12 mouse cellular contexts compared by ENCODE assay signal in genomic region chr7:18949781-18950522, GRCm38 (mm10). TPM values are rescaled to one million over a fixed set of nuclear protein-coding genes. Genes with fewer than 3 reads are reported as not detected.
DNase-seq lines count a peak whose midpoint lies in the region; ATAC-seq and TF ChIP-seq lines count a peak whose summit lies in the region.
"Had no signal": no experiment of that assay in that cellular context is flagged by ENCODE, and none has a peak within 500 bp of the region (broad histone marks: within the 10 kb centered on the region; RNA-seq: fewer than 3 reads in every experiment).

No protein-coding gene starts in this region.

- no peak overlapping the region for H3K9ac ChIP-seq in heart, adult 2 months (ENCODE audit: low read depth, low read length)
- H3K9ac ChIP-seq in forebrain, embryonic 15.5 days (replicated peaks), result peak overlapping the region; percentile 9; the same call in 1 of the 2 replicates
- H3K9ac ChIP-seq in neural tube, embryonic 11.5 days (ENCODE audit: low read length), result no peak overlapping the region; the same call in 1 of the 2 replicates
- H3K9ac ChIP-seq: lung, embryonic 15.5 days had no signal

- no peak for DNase-seq in heart, adult 2 months
- no peak for DNase-seq in heart, adult 9 months (ENCODE audit: low spot score in 2 of 2)
- peak; percentile 33 for DNase-seq in ZHBTc4 (ENCODE audit: low read depth, low spot score)
- peak; percentile 93 for DNase-seq in neural tube, embryonic 11.5 days (ENCODE audit: low spot score)
- DNase-seq in thymus, postnatal 25 days, result no peak
- no peak for DNase-seq in adrenal gland, postnatal 36 days
- DNase-seq: adrenal gland, postnatal 14 days had no signal

- intact Hi-C loops in heart, adult 2 months (cut with DNase I), result no loop called here

- H3K36me3 ChIP-seq in heart, adult 2 months (ENCODE audit: control insufficient read depth, insufficient read depth, low read length), result peaks cover 3% of the 10 kb centered on the region
- H3K36me3 ChIP-seq in forebrain, embryonic 15.5 days, result peaks cover 53% of the 10 kb centered on the region
- peaks cover 3% of the 10 kb centered on the region for H3K36me3 ChIP-seq in neural tube, embryonic 11.5 days (ENCODE audit: control insufficient read depth, insufficient read depth, low read length)
- H3K36me3 ChIP-seq: lung, embryonic 15.5 days had no signal

- no peak for TF ChIP-seq CTCF in heart, adult 2 months (IDR thresholded peaks at IDR 0.05)

- TF ChIP-seq EP300 in heart, adult 2 months (IDR thresholded peaks at IDR 0.05; ENCODE audit: insufficient read depth, low read depth, low read length), result no peak

- H3K4me3 ChIP-seq in heart, adult 2 months, result no peak overlapping the region
- H3K4me3 ChIP-seq in forebrain, embryonic 15.5 days, result peak overlapping the region; percentile 22; the same call in 1 of the 2 replicates
- H3K4me3 ChIP-seq in neural tube, embryonic 11.5 days (ENCODE audit: low read depth, low read length), result no peak overlapping the region
- H3K4me3 ChIP-seq: lung, embryonic 15.5 days had no signal

- H3K4me1 ChIP-seq in heart, adult 2 months (ENCODE audit: control insufficient read depth, insufficient read depth, low read length), result peaks cover 9% of the 10 kb centered on the region
- H3K4me1 ChIP-seq in forebrain, embryonic 15.5 days, result peaks cover 38% of the 10 kb centered on the region
- H3K4me1 ChIP-seq in neural tube, embryonic 11.5 days (ENCODE audit: control insufficient read depth, insufficient read depth, low read length), result peaks cover 34% of the 10 kb centered on the region

- peak overlapping the region; percentile 90 for H3K27ac ChIP-seq in heart, adult 2 months
- H3K27ac ChIP-seq in forebrain, embryonic 15.5 days (replicated peaks), result peak overlapping the region; percentile 83
- peak overlapping the region; percentile 84 for H3K27ac ChIP-seq in neural tube, embryonic 11.5 days (ENCODE audit: low read depth, low read length)
- H3K27ac ChIP-seq: lung, embryonic 15.5 days had no signal

- H3K79me2 ChIP-seq in heart, adult 2 months (replicated peaks; ENCODE audit: control insufficient read depth, insufficient read depth, low read length), result no peaks in the 10 kb centered on the region

- WGBS in heart, adult 2 months, result 29% methylated on average over 12 of the region's 12 CpGs
- 12% methylated on average over 12 of the region's 12 CpGs for WGBS in forebrain, embryonic 15.5 days
- 26% methylated on average over 12 of the region's 12 CpGs for WGBS in neural tube, embryonic 11.5 days

- ATAC-seq in forebrain, embryonic 15.5 days (replicated peaks), result peak; percentile 88
- peak; percentile 93 for ATAC-seq in neural tube, embryonic 11.5 days (ENCODE audit: insufficient read depth, low FRiP score, low TSS enrichment)
- no peak for ATAC-seq in erythroblast, adult 5-6 weeks (replicated peaks; ENCODE audit: low FRiP score, poor library complexity, severe bottlenecking)

- no peak for TF ChIP-seq POLR2A in heart, adult 2 months (IDR thresholded peaks at IDR 0.05; ENCODE audit: insufficient read depth, low read depth, low read length)

- peak overlapping the region; percentile 27 for H3K4me2 ChIP-seq in forebrain, embryonic 15.5 days (replicated peaks)
- peak overlapping the region; percentile 19 for H3K4me2 ChIP-seq in neural tube, embryonic 11.5 days (ENCODE audit: low read depth)
- H3K4me2 ChIP-seq: lung, embryonic 15.5 days had no signal

- H3K27me3 ChIP-seq in heart, adult 2 months (ENCODE audit: control insufficient read depth, insufficient read depth, low read length), result no peaks in the 10 kb centered on the region
- no peaks in the 10 kb centered on the region for H3K27me3 ChIP-seq in forebrain, embryonic 15.5 days
- no peaks in the 10 kb centered on the region for H3K27me3 ChIP-seq in neural tube, embryonic 11.5 days (ENCODE audit: control insufficient read depth, insufficient read depth, low read length)
- H3K27me3 ChIP-seq: lung, embryonic 15.5 days had no signal

- no peaks in the 10 kb centered on the region for H3K9me3 ChIP-seq in forebrain, embryonic 15.5 days
- no peaks in the 10 kb centered on the region for H3K9me3 ChIP-seq in neural tube, embryonic 11.5 days (ENCODE audit: control insufficient read depth, low read length)
- H3K9me3 ChIP-seq: lung, embryonic 15.5 days had no signal

RNA-seq across cellular contexts. Expression of gene Nova2, which starts 24.3 kb away (rescaled TPM):
- 1 to 10 TPM; 4.3 to 5.1 TPM for total RNA-seq in heart, adult 2 months (2021)
- 1.5 and 1.7 TPM in 2 replicates for polyA plus RNA-seq in heart, adult 2 months (2012; rRNA removed)
- 17.6 and 18.0 TPM in 2 replicates for polyA plus RNA-seq in forebrain, embryonic 15.5 days (2015; fragmentation: Nextera tagmentation; extraction: Ambion mirVana)
- polyA plus RNA-seq in neural tube, embryonic 11.5 days (2014; fragmentation: Nextera tagmentation; extraction: Ambion mirVana), result 8.2 and 10.0 TPM in 2 replicates
- not detected in 2 replicates for total RNA-seq in erythroblast, adult 5-6 weeks (2015; ENCODE audit: low replicate concordance)
- not detected in 2 replicates for total RNA-seq in erythroblast, adult 5-6 weeks (2017; ENCODE audit: low replicate concordance)
- 1 to 10 TPM; 3.7 to 5.4 TPM for total RNA-seq in adrenal gland, postnatal 36 days (2021)

RNA-seq across cellular contexts. Expression of gene Nanos2, which starts 37.2 kb away (rescaled TPM):
- total RNA-seq in heart, adult 2 months (2021), result not detected
- 0.08 TPM in 1 of 2 replicates, not detected in the other for polyA plus RNA-seq in heart, adult 2 months (2012; rRNA removed)
- polyA plus RNA-seq in forebrain, embryonic 15.5 days (2015; fragmentation: Nextera tagmentation; extraction: Ambion mirVana), result 0.60 and 1.2 TPM in 2 replicates
- polyA plus RNA-seq in neural tube, embryonic 11.5 days (2014; fragmentation: Nextera tagmentation; extraction: Ambion mirVana), result 0.29 TPM in 1 of 2 replicates, not detected in the other
- not detected in 2 replicates for total RNA-seq in erythroblast, adult 5-6 weeks (2015; ENCODE audit: low replicate concordance)
- total RNA-seq in erythroblast, adult 5-6 weeks (2017; ENCODE audit: low replicate concordance), result not detected in 2 replicates
- not detected for total RNA-seq in adrenal gland, postnatal 36 days (2021)
- total RNA-seq: adrenal gland, postnatal 14 days had no signal
- polyA plus RNA-seq: kidney, embryonic 16.5 days; lung, embryonic 15.5 days; spleen, adult 2 months had no signal

RNA-seq across cellular contexts. Expression of gene Ccdc61, which starts 39.7 kb away (rescaled TPM):
- total RNA-seq in heart, adult 2 months (2021), result 1 to 10 TPM; 6.6 to 9.6 TPM
- polyA plus RNA-seq in heart, adult 2 months (2012; rRNA removed), result 11.3 and 12.5 TPM in 2 replicates
- 26.5 and 27.9 TPM in 2 replicates for polyA plus RNA-seq in forebrain, embryonic 15.5 days (2015; fragmentation: Nextera tagmentation; extraction: Ambion mirVana)
- polyA plus RNA-seq in neural tube, embryonic 11.5 days (2014; fragmentation: Nextera tagmentation; extraction: Ambion mirVana), result 25.5 and 26.2 TPM in 2 replicates
- 5.2 TPM in 1 of 2 replicates, not detected in the other for total RNA-seq in erythroblast, adult 5-6 weeks (2015; ENCODE audit: low replicate concordance)
- total RNA-seq in erythroblast, adult 5-6 weeks (2017; ENCODE audit: low replicate concordance), result 5.8 and 16.9 TPM in 2 replicates
- 10 to 100 TPM; 11.5 to 12.1 TPM for total RNA-seq in adrenal gland, postnatal 36 days (2021)

RNA-seq across cellular contexts. Expression of gene Mypop, which starts 41.1 kb away (rescaled TPM):
- total RNA-seq in heart, adult 2 months (2021), result 1 to 10 TPM; 3.5 to 3.9 TPM
- 3.4 and 4.0 TPM in 2 replicates for polyA plus RNA-seq in heart, adult 2 months (2012; rRNA removed)
- 4.4 and 5.5 TPM in 2 replicates for polyA plus RNA-seq in forebrain, embryonic 15.5 days (2015; fragmentation: Nextera tagmentation; extraction: Ambion mirVana)
- polyA plus RNA-seq in neural tube, embryonic 11.5 days (2014; fragmentation: Nextera tagmentation; extraction: Ambion mirVana), result 4.4 and 4.7 TPM in 2 replicates
- not detected in 2 replicates for total RNA-seq in erythroblast, adult 5-6 weeks (2015; ENCODE audit: low replicate concordance)
- total RNA-seq in erythroblast, adult 5-6 weeks (2017; ENCODE audit: low replicate concordance), result 0.43 TPM in 1 of 2 replicates, not detected in the other
- total RNA-seq in adrenal gland, postnatal 36 days (2021), result 10 to 100 TPM; 10.3 to 12.2 TPM

RNA-seq across cellular contexts. Expression of gene Irf2bp1, which starts 53.9 kb away (rescaled TPM):
- total RNA-seq in heart, adult 2 months (2021), result 10 to 100 TPM; 22.5 to 24.5 TPM
- polyA plus RNA-seq in heart, adult 2 months (2012; rRNA removed), result 12.7 and 15.1 TPM in 2 replicates
- polyA plus RNA-seq in forebrain, embryonic 15.5 days (2015; fragmentation: Nextera tagmentation; extraction: Ambion mirVana), result 35.4 and 36.7 TPM in 2 replicates
- 27.2 and 31.4 TPM in 2 replicates for polyA plus RNA-seq in neural tube, embryonic 11.5 days (2014; fragmentation: Nextera tagmentation; extraction: Ambion mirVana)
- 5.6 and 7.3 TPM in 2 replicates for total RNA-seq in erythroblast, adult 5-6 weeks (2015; ENCODE audit: low replicate concordance)
- total RNA-seq in erythroblast, adult 5-6 weeks (2017; ENCODE audit: low replicate concordance), result 0.77 and 3.9 TPM in 2 replicates
- 10 to 100 TPM; 47.0 to 47.5 TPM for total RNA-seq in adrenal gland, postnatal 36 days (2021)

Comparison
In these comparisons a context has a peak if more than half of its experiments do, and no peak if none do; other contexts are left out.
1. DNase-seq: peak in ZHBTc4 (single experiment) and neural tube, embryonic 11.5 days (single experiment); none in heart, adult 2 months (0 of 2), heart, adult 9 months (0 of 2), thymus, postnatal 25 days (single experiment) and adrenal gland, postnatal 36 days (0 of 2).
2. RNA of gene Nova2, which starts 24.3 kb away (total RNA-seq): 3.7 to 5.4 TPM in adrenal gland, postnatal 36 days and 4.3 to 5.1 TPM in heart, adult 2 months; not detected in erythroblast, adult 5-6 weeks; every median in the first group is over 4 times any median in the second.
3. Peak in every context shown above with its lines, with median percentiles within 50 percentile points of each other: H3K27ac ChIP-seq.